Mouse (Mus musculus) retina, postnatal 1 day (tissue): ENCODE results near the gene Bmp3.

Experiments used
- DNase-seq: peaks from one replicate; pipeline ENCODE4 v3.0.0-alpha.2; 2012

The Bmp3 gene

DNA sequence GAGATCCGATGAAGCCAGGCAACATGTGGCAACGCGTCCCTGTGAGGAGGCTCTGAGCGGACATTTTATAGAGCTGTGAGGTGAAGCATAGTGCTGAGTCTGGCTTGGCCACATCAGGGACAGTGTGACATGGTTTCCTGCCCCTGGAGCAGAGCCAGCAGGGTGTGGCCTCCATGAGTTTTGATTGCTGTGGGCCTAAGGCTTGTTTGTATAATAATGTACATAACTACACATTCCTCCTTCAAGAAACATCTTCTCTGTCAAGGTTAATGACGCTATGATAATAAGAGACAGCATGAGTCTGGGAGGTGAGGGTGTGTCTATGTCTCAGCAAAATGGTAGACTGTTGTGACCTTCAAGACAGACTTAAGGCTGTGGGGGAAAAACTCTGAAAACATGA is 64.5 kb downstream of the Bmp3 start:
- no peak for DNase-seq

DNA sequence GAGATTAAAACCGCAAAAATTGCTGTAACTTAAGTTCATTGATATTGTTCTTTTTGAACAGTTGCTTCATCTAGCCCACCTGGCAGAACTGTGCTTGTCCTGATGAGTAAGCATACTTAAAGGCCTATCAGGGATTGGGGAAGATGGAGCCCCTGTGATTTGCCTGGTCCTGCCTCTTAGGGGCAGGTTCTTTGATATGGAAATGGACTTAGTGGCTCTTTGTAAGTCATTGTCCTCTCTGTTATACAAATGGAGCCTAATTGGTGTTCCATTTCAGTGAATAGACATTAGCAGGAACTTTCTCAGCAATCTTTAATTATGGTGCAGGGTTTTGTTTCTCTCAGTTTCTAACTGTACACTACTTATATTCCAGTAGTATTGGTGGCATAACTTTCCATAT is 67.4 kb downstream of the Bmp3 start:
- no peak for DNase-seq

- DNase-seq: no peak
These were observed 68.7 kb downstream of the Bmp3 start for GRCm38 (mm10) chr5:98922921-98923320.
